Mouse (Mus musculus): ENCODE measurements around the gene Fancc.

GRCm38 (mm10) chr13:63520110-63520509, 23.0 kb upstream of the Fancc start:
- no peak for TF ChIP-seq EP300 (IDR thresholded peaks at IDR 0.05; ENCODE audit: low read depth)
- TF ChIP-seq CTCF (IDR thresholded peaks at IDR 0.05; ENCODE audit: low read depth): no peak
